Mouse (Mus musculus): ENCODE measurements around the gene Tspan9. TPM values are rescaled to one million over a fixed set of nuclear protein-coding genes. Genes with fewer than 3 reads are reported as not detected.

Tspan9 gene
- polyA plus RNA-seq, 1 experiment from 2014 or later: 141 TPM

GRCm38 (mm10) chr6:128081781-128082180 lies 61.6 kb downstream of the Tspan9 start:
- Histone ChIP-seq H3K9ac (no peak overlapping the region), H3K27ac (no peak overlapping the region), H3K9me3 (no peaks in the 10 kb centered on the region), H3K36me3 (0 out of 2 replicates have a peak, but pooled peaks cover 3% of the 10 kb centered on the region), H3K27me3 (no peaks in the 10 kb centered on the region), H3K4me1 (peaks cover 62% of the 10 kb centered on the region), H3K4me2 (no peak overlapping the region), H3K4me3 (no peak overlapping the region)
- ATAC-seq (ENCODE audit: insufficient number of reproducible peaks, low FRiP score, low TSS enrichment, low read depth): no peak
- whole genome bisulfite sequencing: 88% methylated on average over 5 of the region's 5 CpGs

- peaks cover 62% of the 10 kb centered on the region for H3K4me1 ChIP-seq
- H3K36me3 ChIP-seq: 0 out of 2 replicates have a peak, but pooled peaks cover 3% of the 10 kb centered on the region
- H3K4me3 ChIP-seq: no peak overlapping the region
- WGBS: 67% methylated on average over 8 of the region's 8 CpGs
- no peak overlapping the region for H3K9ac ChIP-seq
- no peak overlapping the region for H3K4me2 ChIP-seq
- no peak overlapping the region for H3K27ac ChIP-seq
- 0 out of 2 replicates have a peak, but pooled peaks have one; percentile 26 for ATAC-seq (ENCODE audit: insufficient number of reproducible peaks, low FRiP score, low TSS enrichment, low read depth)
- H3K27me3 ChIP-seq: no peaks in the 10 kb centered on the region
- H3K9me3 ChIP-seq: no peaks in the 10 kb centered on the region
These were observed 62.1 kb downstream of the Tspan9 start for GRCm38 (mm10) chr6:128081293-128081692.

GRCm38 (mm10) chr6:128079576-128080224 lies 63.7 kb downstream of the Tspan9 start:
- no peaks in the 10 kb centered on the region for H3K27me3 ChIP-seq
- no peak overlapping the region for H3K4me3 ChIP-seq
- no peaks in the 10 kb centered on the region for H3K9me3 ChIP-seq
- H3K9ac ChIP-seq: no peak overlapping the region
- peaks cover 64% of the 10 kb centered on the region for H3K4me1 ChIP-seq
- peak overlapping the region; percentile 52 for H3K27ac ChIP-seq
- 32% methylated on average over 9 of the region's 9 CpGs for WGBS
- H3K36me3 ChIP-seq: 0 out of 2 replicates have a peak, but pooled peaks cover 3% of the 10 kb centered on the region
- no peak for ATAC-seq (ENCODE audit: insufficient number of reproducible peaks, low FRiP score, low TSS enrichment, low read depth)
- H3K4me2 ChIP-seq: no peak overlapping the region

GRCm38 (mm10) chr6:128078508-128078907 lies 64.9 kb downstream of the Tspan9 start:
- 0 out of 2 replicates have a peak, but pooled peaks cover 3% of the 10 kb centered on the region for H3K36me3 ChIP-seq
- H3K27me3 ChIP-seq: no peaks in the 10 kb centered on the region
- H3K27ac ChIP-seq: peak overlapping the region; percentile 52
- no peak overlapping the region for H3K4me2 ChIP-seq
- H3K4me3 ChIP-seq: no peak overlapping the region
- H3K9me3 ChIP-seq: no peaks in the 10 kb centered on the region
- WGBS: 27% methylated on average over 4 of the region's 4 CpGs
- ATAC-seq (ENCODE audit: insufficient number of reproducible peaks, low FRiP score, low TSS enrichment, low read depth): peak; percentile 59
- H3K9ac ChIP-seq: no peak overlapping the region
- peaks cover 59% of the 10 kb centered on the region for H3K4me1 ChIP-seq

- H3K4me3 ChIP-seq: no peak overlapping the region; the same call in 1 of the 2 replicates
- peak; percentile 77 for ATAC-seq (ENCODE audit: insufficient number of reproducible peaks, low FRiP score, low TSS enrichment, low read depth)
- H3K9me3 ChIP-seq: no peaks in the 10 kb centered on the region
- H3K4me1 ChIP-seq: peaks cover 56% of the 10 kb centered on the region
- H3K9ac ChIP-seq: no peak overlapping the region
- no peaks in the 10 kb centered on the region for H3K27me3 ChIP-seq
- 40% methylated on average over 21 of the region's 21 CpGs for WGBS
- H3K27ac ChIP-seq: peak overlapping the region; percentile 80
- H3K4me2 ChIP-seq: peak overlapping the region; percentile 25; the same call in 1 of the 2 replicates
- H3K36me3 ChIP-seq: no peaks in the 10 kb centered on the region
These were observed 67.0 kb downstream of the Tspan9 start for GRCm38 (mm10) chr6:128076104-128077020.

GRCm38 (mm10) chr6:128075453-128076003 lies 67.9 kb downstream of the Tspan9 start:
- Histone ChIP-seq H3K4me2 (no peak overlapping the region), H3K27ac (peak overlapping the region; percentile 80; the same call in 1 of the 2 replicates), H3K27me3 (no peaks in the 10 kb centered on the region), H3K9me3 (no peaks in the 10 kb centered on the region), H3K4me1 (peaks cover 60% of the 10 kb centered on the region), H3K4me3 (no peak overlapping the region), H3K9ac (no peak overlapping the region), H3K36me3 (no peaks in the 10 kb centered on the region)
- WGBS: 62% methylated on average over 5 of the region's 5 CpGs
- no peak for ATAC-seq (ENCODE audit: insufficient number of reproducible peaks, low FRiP score, low TSS enrichment, low read depth)

GRCm38 (mm10) chr6:128070921-128071558 lies 72.4 kb downstream of the Tspan9 start:
- no peak overlapping the region for H3K4me2 ChIP-seq
- no peaks in the 10 kb centered on the region for H3K27me3 ChIP-seq
- peak overlapping the region; percentile 77 for H3K27ac ChIP-seq
- H3K9ac ChIP-seq: no peak overlapping the region
- ATAC-seq (ENCODE audit: insufficient number of reproducible peaks, low FRiP score, low TSS enrichment, low read depth): no peak
- H3K36me3 ChIP-seq: no peaks in the 10 kb centered on the region
- no peaks in the 10 kb centered on the region for H3K9me3 ChIP-seq
- WGBS: 80% methylated on average over 12 of the region's 12 CpGs
- H3K4me1 ChIP-seq: peaks cover 48% of the 10 kb centered on the region
- no peak overlapping the region for H3K4me3 ChIP-seq

- no peaks in the 10 kb centered on the region for H3K36me3 ChIP-seq
- peaks cover 49% of the 10 kb centered on the region for H3K4me1 ChIP-seq
- no peaks in the 10 kb centered on the region for H3K27me3 ChIP-seq
- H3K9ac ChIP-seq: no peak overlapping the region
- no peaks in the 10 kb centered on the region for H3K9me3 ChIP-seq
- ATAC-seq (ENCODE audit: insufficient number of reproducible peaks, low FRiP score, low TSS enrichment, low read depth): peak; percentile 56; the same call in 1 of the 2 replicates
- WGBS: 51% methylated on average over 19 of the region's 19 CpGs
- H3K4me2 ChIP-seq: no peak overlapping the region
- H3K27ac ChIP-seq: peak overlapping the region; percentile 77
- no peak overlapping the region for H3K4me3 ChIP-seq
These were observed 73.1 kb downstream of the Tspan9 start for GRCm38 (mm10) chr6:128070072-128070872.

GRCm38 (mm10) chr6:128068144-128068543 lies 75.2 kb downstream of the Tspan9 start:
- H3K4me1 ChIP-seq: peaks cover 51% of the 10 kb centered on the region

GRCm38 (mm10) chr6:128065982-128066381 lies 77.4 kb downstream of the Tspan9 start:
- Histone ChIP-seq H3K27ac (peak overlapping the region; percentile 72; the same call in 1 of the 2 replicates), H3K36me3 (no peaks in the 10 kb centered on the region), H3K9me3 (no peaks in the 10 kb centered on the region), H3K4me2 (no peak overlapping the region), H3K4me1 (peaks cover 47% of the 10 kb centered on the region), H3K27me3 (no peaks in the 10 kb centered on the region), H3K9ac (no peak overlapping the region), H3K4me3 (no peak overlapping the region)
- WGBS: 24% methylated on average over 7 of the region's 7 CpGs
- 0 out of 2 replicates have a peak, but pooled peaks have one; percentile 16 for ATAC-seq (ENCODE audit: insufficient number of reproducible peaks, low FRiP score, low TSS enrichment, low read depth)

More at GRCm38 (mm10) chr6:128068144-128068543, 75.2 kb downstream of the Tspan9 start:
- H3K27me3 ChIP-seq: no peaks in the 10 kb centered on the region
- H3K4me3 ChIP-seq: no peak overlapping the region
- no peaks in the 10 kb centered on the region for H3K9me3 ChIP-seq
- H3K27ac ChIP-seq: peak overlapping the region; percentile 13; the same call in 1 of the 2 replicates
- H3K4me2 ChIP-seq: no peak overlapping the region
- H3K36me3 ChIP-seq: no peaks in the 10 kb centered on the region
- 69% methylated on average over 8 of the region's 8 CpGs for WGBS
- no peak overlapping the region for H3K9ac ChIP-seq
- ATAC-seq (ENCODE audit: insufficient number of reproducible peaks, low FRiP score, low TSS enrichment, low read depth): no peak

- H3K27me3 ChIP-seq: no peaks in the 10 kb centered on the region
- no peak for ATAC-seq (ENCODE audit: insufficient number of reproducible peaks, low FRiP score, low TSS enrichment, low read depth)
- 83% methylated on average over 1 of the region's 1 CpGs for WGBS
These were observed 79.9 kb downstream of the Tspan9 start for GRCm38 (mm10) chr6:128063501-128063900.

More at GRCm38 (mm10) chr6:128063501-128063900, 79.9 kb downstream of the Tspan9 start:
- peaks cover 30% of the 10 kb centered on the region for H3K4me1 ChIP-seq
- H3K27ac ChIP-seq: no peak overlapping the region
- no peak overlapping the region for H3K4me2 ChIP-seq
- no peak overlapping the region for H3K4me3 ChIP-seq
- no peak overlapping the region for H3K9ac ChIP-seq
- no peaks in the 10 kb centered on the region for H3K9me3 ChIP-seq
- no peaks in the 10 kb centered on the region for H3K36me3 ChIP-seq

Data from limb, embryonic 15.5 days (tissue).